Mouse (Mus musculus): ENCODE results near the gene Olfr693. TPM values are rescaled to one million over a fixed set of nuclear protein-coding genes. Genes with fewer than 3 reads are reported as not detected.

Olfr693 gene
- polyA plus RNA-seq, 1 experiment from 2014 or later = not detected

- WGBS = 81% methylated on average over 3 of the region's 3 CpGs
- no peak overlapping the region for H3K4me2 ChIP-seq
- ATAC-seq (ENCODE audit: low FRiP score, low read depth) = no peak
- H3K9me3 ChIP-seq = no peaks in the 10 kb centered on the region
- H3K27ac ChIP-seq (replicated peaks) = no peak overlapping the region
- H3K36me3 ChIP-seq = no peaks in the 10 kb centered on the region
- H3K9ac ChIP-seq = no peak overlapping the region
- H3K4me3 ChIP-seq = no peak overlapping the region
- H3K4me1 ChIP-seq (replicated peaks) = no peaks in the 10 kb centered on the region
- H3K27me3 ChIP-seq = no peaks in the 10 kb centered on the region
Measured at GRCm38 (mm10) chr7:106644222-106644870, 36.0 kb downstream of the Olfr693 start.

GRCm38 (mm10) chr7:106640839-106641238, 39.5 kb downstream of the Olfr693 start:
- H3K36me3 ChIP-seq = no peaks in the 10 kb centered on the region
- no peaks in the 10 kb centered on the region for H3K4me1 ChIP-seq (replicated peaks)
- 82% methylated on average over 1 of the region's 1 CpGs for WGBS
- H3K27ac ChIP-seq (replicated peaks) = no peak overlapping the region
- H3K27me3 ChIP-seq = no peaks in the 10 kb centered on the region
- H3K9me3 ChIP-seq = no peaks in the 10 kb centered on the region
- H3K9ac ChIP-seq = no peak overlapping the region
- H3K4me3 ChIP-seq = no peak overlapping the region
- no peak for ATAC-seq (ENCODE audit: low FRiP score, low read depth)
- H3K4me2 ChIP-seq = no peak overlapping the region

GRCm38 (mm10) chr7:106635560-106635959, 44.8 kb downstream of the Olfr693 start:
- H3K4me3 ChIP-seq = no peak overlapping the region
- no peak overlapping the region for H3K9ac ChIP-seq
- no peak for ATAC-seq (ENCODE audit: low FRiP score, low read depth)
- H3K4me2 ChIP-seq = no peak overlapping the region
- H3K4me1 ChIP-seq (replicated peaks) = no peaks in the 10 kb centered on the region
- H3K27me3 ChIP-seq = no peaks in the 10 kb centered on the region
- no peaks in the 10 kb centered on the region for H3K36me3 ChIP-seq
- no peak overlapping the region for H3K27ac ChIP-seq (replicated peaks)
- WGBS = 88% methylated on average over 4 of the region's 4 CpGs
- no peaks in the 10 kb centered on the region for H3K9me3 ChIP-seq

Other genes starting within 250 kb of the Olfr693 start
- not detected in 2 replicates for gene Olfr694, start 11.2 kb upstream of the Olfr693 start, polyA plus RNA-seq (2015; fragmentation: Nextera tagmentation; extraction: Ambion mirVana)
- not detected in 2 replicates for gene Olfr695, start 35.8 kb upstream of the Olfr693 start, polyA plus RNA-seq (2015; fragmentation: Nextera tagmentation; extraction: Ambion mirVana)
- gene Olfr697, start 61.9 kb upstream of the Olfr693 start, polyA plus RNA-seq (2015; fragmentation: Nextera tagmentation; extraction: Ambion mirVana) = not detected in 2 replicates
- gene Olfr698, start 74.8 kb upstream of the Olfr693 start, polyA plus RNA-seq (2015; fragmentation: Nextera tagmentation; extraction: Ambion mirVana) = not detected in 2 replicates
- gene Olfr699, start 112.6 kb upstream of the Olfr693 start, polyA plus RNA-seq (2015; fragmentation: Nextera tagmentation; extraction: Ambion mirVana) = not detected in 2 replicates
- gene Olfr700, start 128.2 kb upstream of the Olfr693 start, polyA plus RNA-seq (2015; fragmentation: Nextera tagmentation; extraction: Ambion mirVana) = not detected in 2 replicates
- not detected in 2 replicates for gene Olfr701, start 133.5 kb upstream of the Olfr693 start, polyA plus RNA-seq (2015; fragmentation: Nextera tagmentation; extraction: Ambion mirVana)
- not detected in 2 replicates for gene Olfr702, start 153.3 kb upstream of the Olfr693 start, polyA plus RNA-seq (2015; fragmentation: Nextera tagmentation; extraction: Ambion mirVana)
- gene Olfr703, start 162.8 kb upstream of the Olfr693 start, polyA plus RNA-seq (2015; fragmentation: Nextera tagmentation; extraction: Ambion mirVana) = not detected in 2 replicates
- gene Olfr704, start 182.6 kb upstream of the Olfr693 start, polyA plus RNA-seq (2015; fragmentation: Nextera tagmentation; extraction: Ambion mirVana) = not detected in 2 replicates
- gene Olfr705, start 196.3 kb upstream of the Olfr693 start, polyA plus RNA-seq (2015; fragmentation: Nextera tagmentation; extraction: Ambion mirVana) = not detected in 2 replicates
- not detected in 2 replicates for gene Olfr706, start 207.6 kb upstream of the Olfr693 start, polyA plus RNA-seq (2015; fragmentation: Nextera tagmentation; extraction: Ambion mirVana)
- gene Olfr707, start 220.7 kb upstream of the Olfr693 start, polyA plus RNA-seq (2015; fragmentation: Nextera tagmentation; extraction: Ambion mirVana) = not detected in 2 replicates
- gene Olfr1532-ps1, start 227.4 kb upstream of the Olfr693 start, polyA plus RNA-seq (2015; fragmentation: Nextera tagmentation; extraction: Ambion mirVana) = not detected in 2 replicates